Mouse (Mus musculus) olfactory bulb, adult 2 months (tissue): ENCODE data around the gene Kif22.
"Not testable (repeated sequence)": the region's sequence is repeated elsewhere in the genome, so short reads cannot be mapped to it uniquely, and the experiment has no call there.

Experiments used
- CTCF ChIP-seq: fragments of 200-500 bp; IDR thresholded peaks from 2 replicates; pipeline ENCODE4 v1.5.1; 2012; ENCODE audit warnings: low read depth, mild to moderate bottlenecking, low read length, moderate library complexity; ENCODE audit not compliant: insufficient read depth
- POLR2A ChIP-seq: fragments of 200-500 bp; IDR thresholded peaks from 2 replicates; pipeline ENCODE4 v1.6.1; 2012; ENCODE audit warnings: mild to moderate bottlenecking, low read depth, low read length, moderate library complexity; ENCODE audit not compliant: insufficient read depth

- not testable (repeated sequence) for TF ChIP-seq CTCF, POLR2A
These were observed 43.5 kb upstream of the Kif22 start for GRCm38 (mm10) chr7:127085751-127086150.
